Mouse (Mus musculus) adipocyte (in vitro differentiated cells): Measurements from ENCODE around the gene Anp32e.
"Not testable (repeated sequence)": the region's sequence is repeated elsewhere in the genome, so short reads cannot be mapped to it uniquely, and the experiment has no call there.

ENCODE experiments used
- DNase-seq: peaks from one replicate; pipeline ENCODE4 v3.0.0-alpha.2; 2016; ENCODE audit warnings: low spot score

Anp32e gene

DNA sequence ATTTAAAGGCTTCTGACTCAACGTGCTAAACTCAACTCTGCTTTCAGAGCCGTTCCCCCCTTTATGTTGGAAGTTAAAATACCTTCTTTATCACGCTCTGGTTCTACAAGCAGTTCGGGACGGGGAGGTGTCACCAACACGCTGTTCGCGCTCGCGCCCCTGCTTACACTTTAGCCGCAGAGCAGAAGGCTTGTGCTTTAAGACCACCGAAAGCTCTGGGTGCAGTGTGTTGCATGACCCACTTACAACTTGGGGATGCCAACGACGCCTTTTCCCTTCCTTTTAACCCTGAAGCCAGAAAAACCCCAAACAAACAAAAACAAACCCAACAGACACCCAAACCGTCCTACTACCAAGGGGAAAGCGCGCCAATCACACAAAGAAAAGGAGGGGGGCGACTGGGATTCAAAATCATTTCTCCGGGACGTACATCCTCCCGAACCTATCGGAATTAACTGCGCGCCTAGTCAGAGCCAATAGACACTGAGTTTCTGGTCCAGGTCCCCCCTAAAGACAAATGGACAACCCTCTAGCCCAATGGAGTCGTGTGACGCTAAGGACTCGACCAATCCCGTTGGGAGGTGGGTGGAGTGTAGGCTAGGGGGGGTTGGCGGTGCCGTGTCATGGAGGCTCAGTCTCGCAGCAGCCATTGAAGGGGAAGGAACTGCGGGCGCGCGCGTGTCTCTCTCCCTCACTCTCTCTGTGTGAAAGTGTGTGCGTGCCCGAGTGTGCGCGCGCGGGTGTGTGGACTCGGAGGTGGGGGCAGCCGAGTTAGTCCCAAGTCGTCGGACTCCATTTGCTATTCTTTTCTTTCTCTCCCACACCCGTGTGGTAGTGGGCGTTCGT, at the start of gene Anp32e:
Anp32e (plus strand) TSS at position 589 of the 846 bp plus-strand sequence.
- DNase-seq, result peak; percentile 100

DNA sequence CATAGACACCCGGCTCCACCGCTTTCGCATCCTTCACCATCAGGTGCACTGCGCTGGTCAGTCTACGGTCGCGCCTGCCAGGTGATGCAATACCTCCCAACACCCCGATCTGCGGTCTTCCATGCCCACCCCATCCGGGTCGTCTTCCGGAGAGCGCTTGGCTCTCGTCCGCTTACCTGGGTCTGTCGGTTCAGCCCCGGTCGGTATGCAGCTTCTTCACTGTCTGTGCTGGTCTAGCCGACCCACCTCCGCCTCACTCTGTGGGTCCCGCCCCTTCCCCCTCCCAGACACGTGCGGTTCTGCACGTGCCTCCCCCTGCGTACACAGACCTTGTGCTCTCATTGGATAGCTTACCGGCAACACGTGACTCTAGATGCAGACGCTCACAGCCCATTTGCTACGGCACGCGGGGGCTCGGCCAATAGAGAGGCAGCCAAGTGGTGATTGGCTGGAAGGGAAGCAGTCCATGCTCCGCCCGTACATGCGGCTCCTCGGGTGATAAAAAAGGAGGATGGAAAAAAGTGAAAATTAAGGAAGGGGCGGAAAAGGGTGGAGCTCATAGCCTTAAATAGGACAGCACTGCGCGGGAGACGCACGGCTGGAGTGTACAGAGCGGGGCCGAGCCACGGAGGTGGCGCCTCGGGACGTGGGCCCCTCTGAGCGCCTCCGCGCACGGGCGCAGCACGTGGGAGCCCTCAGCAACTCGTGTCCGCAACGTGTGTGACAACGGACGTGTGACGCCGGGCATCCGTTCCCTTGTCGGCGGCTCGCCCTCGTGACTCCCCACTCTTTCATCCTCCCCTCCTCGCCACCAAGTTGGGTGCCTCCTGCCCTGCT, 46.8 kb upstream of the Anp32e start, which contains the start of gene Ciart:
Ciart (minus strand) TSS at position 273 of the 837 bp plus-strand sequence.
- DNase-seq, result peak; percentile 98

DNA sequence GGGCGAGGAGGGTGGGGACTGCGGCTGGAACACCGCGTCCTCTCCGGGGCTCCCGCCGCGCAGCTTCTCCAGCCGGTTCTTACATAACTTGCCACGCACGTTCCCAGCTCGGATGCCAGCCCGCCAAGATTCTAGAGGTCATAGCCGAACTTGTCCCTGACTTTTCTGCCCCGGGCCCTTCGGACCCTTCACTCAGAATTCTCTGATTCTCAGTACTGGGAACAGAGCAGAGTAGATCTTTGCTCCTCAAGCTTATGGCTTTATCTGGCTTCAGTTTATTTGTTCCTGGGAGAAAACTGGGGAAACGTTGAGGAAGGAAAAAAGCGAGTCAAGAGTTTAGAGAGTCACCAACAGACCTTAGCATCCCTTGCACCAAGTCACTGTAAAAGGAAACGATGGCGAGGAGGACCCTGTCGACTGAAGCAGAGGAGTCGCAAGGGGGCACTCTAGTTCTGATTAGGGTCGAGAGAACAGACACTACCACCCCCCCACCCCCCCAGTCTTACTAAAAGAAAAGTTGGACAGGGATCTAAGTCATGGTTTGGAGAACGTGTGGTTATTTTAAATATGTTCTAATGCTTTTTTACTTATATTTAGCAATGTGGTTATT, 46.1 kb upstream of the Anp32e start:
- peak; percentile 76 for DNase-seq

DNA sequence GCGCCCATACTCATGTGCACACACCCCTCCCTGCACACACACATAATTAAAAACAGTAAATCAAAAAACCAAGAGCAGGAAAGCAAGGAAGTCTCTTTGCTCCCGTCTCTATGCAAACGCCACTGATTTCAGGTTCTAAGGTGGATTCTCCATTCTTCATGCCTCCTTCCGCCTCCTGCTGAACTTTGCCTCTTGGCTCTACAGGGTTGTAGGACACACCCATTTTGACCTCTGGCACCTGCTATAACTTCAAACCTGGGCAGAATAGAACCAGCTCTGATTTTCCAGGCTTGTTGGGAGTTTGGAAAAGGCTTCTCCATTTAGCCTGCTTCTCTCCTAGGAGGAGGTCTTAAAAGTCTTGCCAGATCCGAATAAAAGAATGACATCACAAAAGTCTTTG, 44.6 kb upstream of the Anp32e start:
- no peak for DNase-seq

DNA sequence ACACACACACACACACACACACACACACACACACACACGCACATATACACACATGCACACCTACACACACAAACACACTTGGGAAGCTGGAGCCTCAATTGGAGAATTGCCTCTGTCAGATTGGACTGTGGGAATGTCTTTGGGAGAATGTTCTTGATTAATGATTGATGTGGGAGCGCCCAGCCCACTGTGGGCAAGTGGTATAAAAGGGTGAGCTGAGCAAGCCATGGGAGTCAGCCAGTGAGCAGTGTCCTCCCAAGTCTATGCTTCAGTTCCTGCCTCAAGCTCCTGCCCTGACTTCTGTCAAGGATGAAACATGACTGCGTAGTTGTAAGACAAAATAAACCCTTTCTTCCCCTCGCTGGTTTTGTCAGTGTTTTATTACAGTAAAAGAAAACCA, 41.5 kb upstream of the Anp32e start:
- DNase-seq, result no peak

DNA sequence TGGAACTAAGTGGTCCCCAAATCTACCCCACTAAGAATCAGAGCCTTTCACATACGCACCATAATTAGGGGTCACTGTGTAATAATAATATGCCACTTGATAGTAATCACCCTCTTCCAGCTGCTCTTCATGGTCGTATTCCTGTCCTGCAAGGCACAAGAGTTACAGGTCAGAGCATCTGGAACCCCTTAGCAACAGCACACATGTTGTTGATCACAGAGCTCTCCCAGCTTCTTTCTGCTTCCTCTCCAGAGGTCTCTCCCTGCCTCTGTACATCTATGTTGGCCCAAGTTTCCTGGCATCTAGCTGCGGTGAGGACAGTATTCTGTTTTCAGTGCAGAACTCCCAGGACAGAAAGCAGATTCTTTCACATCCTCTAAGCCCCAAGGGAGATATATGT, 39.4 kb upstream of the Anp32e start:
- DNase-seq, result no peak

DNA sequence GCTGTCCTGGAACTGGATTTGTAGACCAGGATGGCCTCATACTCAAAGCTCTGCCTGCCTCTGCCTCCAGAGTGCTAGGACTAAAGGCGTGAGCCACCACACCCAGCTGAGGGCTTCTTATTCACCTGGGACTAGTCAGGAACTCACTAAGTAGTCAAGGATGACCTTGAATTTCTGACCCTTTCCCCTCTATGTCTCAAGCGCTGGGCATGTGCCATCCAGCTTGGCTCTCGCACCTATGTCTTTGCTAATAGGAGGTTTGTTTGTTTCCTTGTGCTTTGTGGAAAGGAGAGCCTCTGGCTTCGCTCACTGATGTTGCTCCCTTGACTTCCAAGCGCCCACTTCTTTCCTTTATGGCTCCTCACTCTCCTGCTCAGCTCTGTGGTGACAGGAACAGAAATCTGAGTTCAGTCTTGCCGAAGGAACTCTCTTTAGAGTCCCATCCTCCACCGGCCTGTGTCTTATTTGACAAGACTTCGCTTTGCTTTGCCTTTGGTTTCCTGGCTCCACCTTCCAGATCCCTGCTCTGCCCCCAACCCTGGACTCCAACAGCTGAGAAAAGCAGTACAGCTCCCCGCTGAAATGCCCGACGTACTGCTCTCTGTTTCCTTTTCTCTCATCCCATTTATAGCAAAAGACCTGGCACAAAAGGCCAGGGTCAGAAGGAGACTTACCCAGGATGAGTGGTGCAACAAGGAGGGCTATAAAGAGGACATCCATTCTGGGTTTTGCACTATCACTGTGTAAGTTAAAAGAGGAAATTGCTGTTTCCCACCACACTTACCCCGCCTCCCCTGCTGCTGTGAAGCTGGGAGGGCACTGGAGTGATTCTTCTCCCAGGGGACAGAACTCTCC, 37.6 kb upstream of the Anp32e start, which contains the start of gene BC028528:
BC028528 (minus strand) TSS at position 795 of the 855 bp plus-strand sequence.
- DNase-seq, result no peak

DNA sequence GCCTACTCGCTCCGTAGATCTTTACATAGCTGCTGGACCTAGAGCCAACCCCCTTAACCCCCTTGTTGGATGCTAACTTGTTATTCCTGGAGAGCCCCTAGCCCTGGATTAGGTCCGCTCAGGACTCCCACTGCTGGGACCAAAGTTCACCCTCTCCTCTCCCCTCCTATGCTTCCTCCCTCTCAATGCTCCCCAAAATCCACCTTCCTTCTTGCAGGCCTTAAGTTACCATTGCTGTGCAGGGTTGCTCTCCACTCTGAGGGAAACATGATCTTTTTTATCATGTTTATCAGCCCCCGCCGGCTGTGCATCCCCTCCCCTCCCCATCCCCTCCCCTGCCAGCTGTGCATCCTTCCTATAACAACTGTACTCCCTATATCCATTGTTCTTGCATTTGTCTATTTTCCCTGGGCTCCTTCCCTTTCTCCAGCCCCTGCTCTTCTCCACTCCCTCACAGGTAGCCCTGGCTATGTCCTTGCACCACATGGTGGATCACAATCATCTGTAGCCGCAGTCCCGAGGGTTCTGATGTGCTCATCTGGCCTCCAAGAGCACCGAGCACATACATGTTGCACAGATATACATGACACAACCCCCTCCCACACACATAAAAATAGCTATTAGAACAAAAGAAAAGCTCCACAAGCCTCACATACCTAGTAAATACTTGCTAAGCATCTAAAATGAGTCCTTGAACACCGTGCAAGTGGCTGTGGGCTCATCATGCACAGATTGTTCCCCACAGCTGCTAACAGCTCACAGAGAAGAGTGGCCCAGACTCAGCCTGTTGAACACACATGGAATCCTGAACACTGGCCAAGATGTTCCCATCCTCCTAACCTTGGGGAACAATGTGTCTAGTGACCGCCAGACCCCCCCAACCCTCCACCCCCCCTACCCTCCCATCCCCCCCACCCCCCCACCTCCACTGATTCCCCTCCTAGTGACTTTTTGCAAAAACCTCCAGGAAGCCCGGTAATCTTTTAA, 36.7 kb upstream of the Anp32e start:
- no peak for DNase-seq

DNA sequence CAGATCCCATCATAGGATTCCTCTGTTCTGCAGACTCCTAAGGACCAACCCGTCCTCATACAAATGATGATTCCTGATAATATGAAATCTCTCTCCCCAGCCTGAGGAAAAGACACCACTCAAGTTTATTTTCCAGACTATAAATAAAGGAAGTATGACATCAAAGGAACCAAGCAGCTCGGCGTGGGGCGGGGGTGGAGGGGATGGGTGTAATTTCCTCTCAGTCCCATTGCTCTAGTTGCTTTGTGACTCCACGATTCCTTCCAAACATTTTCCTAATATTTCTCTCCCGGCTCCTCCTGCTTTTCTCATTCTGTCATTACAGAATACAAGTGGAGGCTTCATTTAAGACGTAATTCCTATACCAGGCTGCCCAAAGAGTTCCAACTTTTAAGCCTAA, 35.9 kb upstream of the Anp32e start:
- DNase-seq, result no peak

DNA sequence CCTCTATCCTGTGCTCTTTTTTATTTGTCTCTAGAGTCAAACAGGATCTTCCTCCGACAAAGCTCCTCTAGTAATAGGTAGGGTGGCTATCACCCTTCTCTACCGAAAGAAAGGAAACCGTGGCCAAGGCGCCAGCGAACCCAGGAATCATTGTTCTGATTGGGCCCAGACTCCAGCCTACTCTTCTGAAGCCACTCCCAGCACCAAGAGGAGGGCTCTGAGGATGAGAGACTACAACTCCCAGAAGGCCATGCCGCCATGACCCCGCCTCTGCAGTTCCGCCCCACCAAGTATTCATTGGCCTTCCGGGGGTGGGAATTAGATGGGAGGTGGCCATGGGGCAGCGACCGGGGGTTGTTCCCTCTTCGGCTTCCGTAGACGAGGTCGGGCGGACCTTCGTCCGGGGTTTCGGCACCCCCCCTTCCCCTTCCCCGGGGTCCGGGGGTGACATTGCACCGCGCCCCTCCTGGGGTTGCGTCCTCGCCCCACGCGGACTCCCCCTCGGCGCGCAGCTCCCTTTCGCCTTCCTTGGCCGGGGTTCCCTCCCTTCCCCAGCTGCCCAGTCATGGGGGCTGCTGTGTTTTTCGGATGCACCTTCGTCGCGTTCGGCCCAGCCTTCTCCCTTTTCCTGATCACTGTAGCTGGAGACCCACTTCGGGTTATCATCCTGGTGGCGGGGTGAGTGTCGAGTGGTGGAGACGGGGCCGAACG, 35.3 kb upstream of the Anp32e start, which contains the start of gene Aph1a:
Aph1a (plus strand) TSS at position 364 of the 711 bp plus-strand sequence.
- peak; percentile 98 for DNase-seq

DNA sequence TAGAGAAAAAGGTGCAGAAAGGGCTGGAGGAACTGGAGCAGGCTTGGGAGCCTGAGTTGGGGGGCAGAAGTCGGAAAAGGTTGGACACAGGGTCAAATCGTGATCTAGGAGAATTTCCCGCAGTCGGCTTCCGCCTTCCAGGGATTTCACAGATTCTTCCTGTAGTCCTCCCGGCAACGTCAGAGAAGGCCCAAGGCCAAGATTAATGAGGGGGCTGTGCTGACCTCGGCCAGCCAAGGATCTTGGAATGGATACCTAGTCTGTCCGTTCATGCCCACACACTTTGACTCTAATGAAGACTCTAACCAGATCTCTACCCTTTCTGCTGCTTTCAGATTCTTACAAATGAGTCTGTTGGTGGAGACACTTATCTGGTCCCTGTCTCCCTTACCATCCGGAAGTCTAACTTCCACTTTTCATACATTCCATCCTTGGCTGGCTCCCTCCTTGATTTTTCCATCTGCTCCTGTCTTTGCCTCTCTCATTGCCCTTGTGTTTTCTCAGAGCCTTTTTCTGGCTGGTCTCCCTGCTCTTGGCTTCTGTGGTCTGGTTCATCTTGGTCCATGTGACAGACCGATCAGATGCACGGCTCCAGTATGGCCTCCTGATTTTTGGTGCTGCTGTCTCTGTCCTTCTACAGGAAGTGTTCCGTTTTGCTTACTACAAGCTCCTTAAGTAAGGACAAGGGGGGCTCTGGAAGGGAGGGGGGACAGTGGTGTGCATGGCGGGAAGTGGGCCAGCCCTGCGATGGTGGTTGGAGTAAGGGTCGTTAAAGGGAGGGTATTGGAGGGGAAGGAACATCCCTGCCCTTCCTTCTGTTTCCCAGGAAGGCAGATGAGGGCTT, 34.5 kb upstream of the Anp32e start:
- peak; percentile 70 for DNase-seq

DNA sequence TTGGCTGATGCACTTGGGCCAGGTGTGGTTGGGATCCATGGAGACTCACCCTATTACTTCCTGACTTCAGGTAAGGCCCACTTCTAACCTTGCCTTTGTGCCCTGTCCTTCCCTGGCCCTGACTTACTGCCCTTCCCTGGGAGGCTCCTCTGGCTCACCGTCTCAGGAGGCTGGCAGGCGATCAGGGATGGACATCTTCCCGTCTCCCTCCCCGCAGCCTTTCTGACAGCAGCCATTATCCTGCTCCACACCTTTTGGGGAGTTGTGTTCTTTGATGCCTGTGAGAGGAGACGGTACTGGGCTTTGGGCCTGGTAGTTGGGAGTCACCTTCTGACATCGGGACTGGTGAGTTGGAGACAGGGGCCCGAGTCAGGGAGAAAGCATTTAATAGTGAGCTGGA, 33.5 kb upstream of the Anp32e start:
- DNase-seq, result not testable (repeated sequence)

DNA sequence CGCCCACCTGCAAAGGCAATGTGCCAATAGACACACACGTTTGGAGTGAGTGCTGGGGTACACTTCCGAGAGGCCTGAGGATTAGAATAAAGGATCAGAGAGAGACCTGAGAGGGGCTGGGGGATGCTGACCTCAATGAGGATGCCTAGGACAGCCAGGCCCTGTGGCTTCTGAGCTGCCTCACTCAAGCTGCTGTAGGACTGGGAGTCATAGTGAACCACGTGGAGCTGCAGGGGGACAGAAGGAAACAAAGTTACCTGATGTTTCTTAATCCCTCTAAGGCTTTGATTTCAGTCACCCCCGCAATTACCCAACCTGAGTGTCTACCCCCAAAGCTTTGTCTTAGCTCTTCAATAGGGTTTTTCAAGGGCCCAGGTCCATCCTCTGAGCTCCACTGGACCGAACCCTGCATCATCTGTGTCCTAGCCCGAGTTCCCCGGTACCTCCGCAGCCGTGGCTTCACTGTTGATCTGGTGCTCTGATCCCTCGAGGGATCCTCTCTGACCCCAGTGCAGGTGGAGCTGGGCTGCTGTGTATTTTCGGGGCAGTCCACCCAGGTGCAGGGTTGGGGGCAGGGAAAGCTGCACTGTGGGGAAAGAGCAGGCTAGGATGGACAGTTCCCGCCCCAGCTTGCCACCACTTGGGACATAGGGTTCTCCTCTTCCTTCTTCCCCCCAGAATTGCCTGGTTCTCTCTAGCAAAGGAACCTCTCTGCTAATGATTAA, 29.1 kb upstream of the Anp32e start:
- DNase-seq, result no peak

DNA sequence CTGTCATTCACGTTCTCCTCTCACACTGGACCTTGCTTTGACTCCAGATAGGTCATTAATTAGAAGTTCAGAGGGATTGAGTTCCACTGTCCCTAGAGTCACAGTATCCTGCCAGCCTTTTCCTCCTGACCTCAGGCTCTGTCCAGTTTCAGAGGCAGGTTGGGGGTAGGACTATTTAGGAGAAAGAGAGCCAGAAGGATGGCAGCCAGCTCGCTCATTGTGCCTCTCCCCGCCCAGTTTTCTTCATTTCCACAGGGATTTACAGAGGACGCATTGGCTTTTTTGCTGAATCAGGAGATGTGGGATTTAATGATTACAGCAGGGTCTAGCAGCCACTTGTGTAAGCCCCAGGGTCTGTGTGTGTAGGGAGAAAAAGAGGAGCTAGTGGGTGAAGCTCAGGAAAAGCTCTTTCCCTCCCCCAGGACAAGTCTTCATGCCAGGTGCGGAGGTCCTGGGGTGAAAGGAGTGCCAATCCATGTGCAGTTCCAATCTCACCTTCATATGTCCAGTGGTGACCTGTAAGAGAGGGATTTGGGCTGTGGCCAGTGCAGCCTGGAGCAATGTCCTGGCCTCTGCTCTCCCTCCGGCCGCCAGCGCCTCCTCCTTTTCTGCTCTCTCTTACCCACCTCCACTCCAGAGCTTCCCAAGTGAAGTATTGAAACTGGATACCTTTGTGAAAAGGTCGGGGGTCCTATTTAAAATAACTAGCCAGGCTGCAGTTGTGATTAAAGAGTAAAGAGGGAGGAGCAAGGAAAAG, 27.3 kb upstream of the Anp32e start:
- peak; percentile 70 for DNase-seq

DNA sequence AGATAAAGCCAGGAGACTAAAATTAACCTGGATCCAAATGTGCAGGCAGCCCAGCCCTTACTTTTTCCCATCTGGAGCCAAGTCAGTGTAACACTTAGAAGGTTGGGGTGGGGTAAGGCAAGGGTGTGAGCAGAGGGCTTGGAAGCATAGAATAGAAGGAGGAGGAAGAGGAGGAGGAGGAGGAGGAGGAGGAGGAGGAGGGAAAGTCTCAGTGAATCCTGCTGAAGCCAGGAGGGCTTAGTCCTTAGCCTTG, 26.7 kb upstream of the Anp32e start:
- DNase-seq, result no peak

DNA sequence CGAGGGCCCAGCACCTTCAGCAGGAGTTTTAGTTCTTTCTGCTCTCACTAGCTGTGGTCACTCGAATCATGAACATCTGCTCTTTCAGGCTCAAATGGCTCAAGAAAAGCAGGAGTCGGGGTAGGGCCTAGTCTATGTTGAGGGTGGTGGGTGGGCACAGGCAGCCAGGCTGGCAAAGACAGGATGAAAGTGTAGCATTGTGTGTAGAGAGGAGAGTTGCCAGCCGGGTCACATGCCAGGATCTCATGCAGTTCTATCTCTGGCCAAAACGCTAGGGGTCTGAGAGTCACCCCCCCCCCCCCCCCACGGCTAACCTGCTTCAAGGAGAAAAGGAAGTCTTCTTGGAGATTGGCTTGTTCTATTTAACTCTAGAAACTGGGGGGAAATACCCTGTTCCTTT, 26.4 kb upstream of the Anp32e start:
- no peak for DNase-seq

DNA sequence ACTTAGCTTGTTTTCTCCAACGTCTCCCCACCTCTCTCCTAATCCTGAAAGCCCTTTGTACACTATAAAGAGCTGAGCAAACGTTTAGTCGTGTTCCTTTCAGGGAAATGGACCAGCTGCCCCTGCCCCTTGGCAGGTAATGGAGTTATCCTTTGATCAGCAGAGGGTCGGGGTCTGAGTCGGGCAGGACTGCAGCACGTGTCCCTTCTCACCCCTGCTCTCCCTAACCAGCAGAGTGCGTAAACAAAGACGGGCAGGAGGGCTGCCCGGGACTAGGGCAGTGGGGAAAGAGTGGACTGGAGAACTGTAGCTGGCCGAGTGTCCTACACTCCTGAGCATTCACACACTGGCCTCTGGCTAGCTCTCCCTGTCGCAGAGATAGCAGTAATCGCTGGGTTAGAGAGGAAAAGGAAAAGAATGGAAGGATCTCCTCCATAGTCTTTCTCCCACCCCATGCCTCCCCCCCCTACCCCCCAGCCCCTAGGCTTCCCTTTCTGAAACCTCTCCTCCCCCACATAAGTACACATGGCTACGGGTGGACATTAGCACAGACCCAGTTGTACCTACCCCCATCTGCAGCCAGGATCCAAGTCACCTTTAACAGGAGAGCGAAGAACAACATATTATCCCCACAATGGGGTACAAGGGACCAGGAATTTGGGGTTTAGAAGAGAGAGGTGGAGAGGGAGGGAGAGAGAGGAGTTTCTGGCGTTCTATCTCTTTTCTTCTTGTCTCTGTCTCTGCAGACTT, 25.1 kb upstream of the Anp32e start:
- DNase-seq, result no peak
